Mouse (Mus musculus) midbrain, embryonic 14.5 days (tissue): ENCODE measurements around the gene Isg20. TPM values are rescaled to one million over a fixed set of nuclear protein-coding genes. Genes with fewer than 3 reads are reported as not detected.

Source experiments
- ATAC-seq: fragments of 200-750 bp; cut with Nextera tagmentation; 2 replicates; pipeline ENCODE4 v1.8.0; 2017; ENCODE audit warnings: moderate number of reproducible peaks, moderate library complexity; ENCODE audit not compliant: low FRiP score, low TSS enrichment
- DNase-seq: peaks from one replicate; pipeline ENCODE4 v3.0.0-alpha.2; 2015
- H3K27ac ChIP-seq: fragments of 300-500 bp; sonication (generic); replicated peaks from 2 replicates; pipeline ENCODE4 v1.5.1; 2014; ENCODE audit warnings: mild to moderate bottlenecking, low read depth, low read length, moderate library complexity
- H3K27me3 ChIP-seq: fragments of 300-500 bp; sonication (generic); 2 replicates; pipeline ENCODE4 v1.6.1; 2014; ENCODE audit warnings: low read length, control low read depth, mixed read lengths; ENCODE audit not compliant: control insufficient read depth, insufficient read depth
- H3K36me3 ChIP-seq: fragments of 300-500 bp; sonication (generic); 2 replicates; pipeline ENCODE4 v1.6.1; 2014; ENCODE audit warnings: low read length, control low read depth; ENCODE audit not compliant: control insufficient read depth, insufficient read depth
- H3K4me1 ChIP-seq: fragments of 300-500 bp; sonication (generic); 2 replicates; pipeline ENCODE4 v1.6.1; 2014; ENCODE audit warnings: mild to moderate bottlenecking, antibody characterized with exemption, low read length, control low read depth; ENCODE audit not compliant: control insufficient read depth, insufficient read depth
- H3K4me2 ChIP-seq: fragments of 300-500 bp; sonication (generic); 2 replicates; pipeline ENCODE4 v1.6.1; 2014; ENCODE audit warnings: mild to moderate bottlenecking, low read length, moderate library complexity
- H3K4me3 ChIP-seq: fragments of 300-500 bp; sonication (generic); replicated peaks from 2 replicates; pipeline ENCODE4 v1.5.1; 2014; ENCODE audit warnings: low read depth, low read length
- H3K9ac ChIP-seq: fragments of 300-500 bp; sonication (generic); replicated peaks from 2 replicates; pipeline ENCODE4 v1.6.1; 2014; ENCODE audit warnings: mild to moderate bottlenecking, low read length, moderate library complexity
- H3K9me3 ChIP-seq: fragments of 300-500 bp; sonication (generic); 2 replicates; pipeline ENCODE4 v1.6.1; 2016; ENCODE audit warnings: low read length, control low read depth, mixed read lengths; ENCODE audit not compliant: control insufficient read depth
- WGBS: fragments of 180-500 bp; shearing (Covaris S2); extraction: QIAGEN DNeasy Blood & Tissue Kit; methylation state at CpG from one replicate; pipeline ENCODE4 v1.1.7; 2014; 5-methylcytosine and 5-hydroxymethylcytosine counted together
- polyA plus RNA-seq: library from polyadenylated mRNA; unstranded; fragments of >200 nt; fragmentation: Nextera tagmentation; extraction: Ambion mirVana; gene quantifications from 2 replicates; pipeline ENCODE4 v1.2.1, GENCODE M21; 2014

Isg20 gene
- polyA plus RNA-seq, 1 experiment from 2014 or later = 2.5 TPM

DNA sequence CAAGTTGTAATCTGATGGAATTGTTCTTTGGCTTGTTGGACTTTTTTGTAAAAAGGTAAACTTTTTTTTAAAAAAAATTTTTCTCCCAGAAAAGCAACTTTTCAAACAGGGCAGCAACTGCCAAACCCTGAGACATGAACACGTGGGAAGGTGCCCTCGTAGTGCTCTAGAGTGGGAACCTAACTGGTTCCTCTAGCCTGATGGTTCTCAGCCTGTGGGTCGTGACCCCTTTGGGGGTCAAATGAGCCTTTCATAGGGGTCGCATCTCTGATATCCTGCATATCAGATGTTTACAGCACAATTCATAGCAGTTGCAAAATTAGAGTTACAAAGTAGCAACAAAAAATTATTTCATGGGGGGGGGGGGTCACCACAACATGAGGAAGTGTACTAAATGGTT lies 2.0 kb upstream of the Isg20 start:
- peaks cover 14% of the 10 kb centered on the region for H3K36me3 ChIP-seq
- no peaks in the 10 kb centered on the region for H3K9me3 ChIP-seq
- H3K9ac ChIP-seq = no peak overlapping the region
- no peak overlapping the region for H3K4me3 ChIP-seq
- H3K4me2 ChIP-seq = no peak overlapping the region
- WGBS = 89% methylated on average over 4 of the region's 4 CpGs
- H3K27ac ChIP-seq = no peak overlapping the region
- peaks cover 11% of the 10 kb centered on the region; the same call in 1 of the 2 replicates for H3K4me1 ChIP-seq
- DNase-seq (no peak), ATAC-seq (no peak)
- no peaks in the 10 kb centered on the region for H3K27me3 ChIP-seq

GRCm38 (mm10) chr7:78912253-78912973 lies 811 bp upstream of the Isg20 start:
- H3K27ac ChIP-seq = no peak overlapping the region
- H3K9me3 ChIP-seq = no peaks in the 10 kb centered on the region
- peak overlapping the region; percentile 33 for H3K4me2 ChIP-seq
- H3K27me3 ChIP-seq = no peaks in the 10 kb centered on the region
- ATAC-seq (no peak), DNase-seq (peak; percentile 64)
- H3K36me3 ChIP-seq = 0 out of 2 replicates have a peak, but pooled peaks cover 3% of the 10 kb centered on the region
- H3K4me3 ChIP-seq = no peak overlapping the region
- H3K9ac ChIP-seq = no peak overlapping the region; the same call in 1 of the 2 replicates
- 10% methylated on average over 20 of the region's 20 CpGs for WGBS
- H3K4me1 ChIP-seq = peaks cover 11% of the 10 kb centered on the region; the same call in 1 of the 2 replicates

DNA sequence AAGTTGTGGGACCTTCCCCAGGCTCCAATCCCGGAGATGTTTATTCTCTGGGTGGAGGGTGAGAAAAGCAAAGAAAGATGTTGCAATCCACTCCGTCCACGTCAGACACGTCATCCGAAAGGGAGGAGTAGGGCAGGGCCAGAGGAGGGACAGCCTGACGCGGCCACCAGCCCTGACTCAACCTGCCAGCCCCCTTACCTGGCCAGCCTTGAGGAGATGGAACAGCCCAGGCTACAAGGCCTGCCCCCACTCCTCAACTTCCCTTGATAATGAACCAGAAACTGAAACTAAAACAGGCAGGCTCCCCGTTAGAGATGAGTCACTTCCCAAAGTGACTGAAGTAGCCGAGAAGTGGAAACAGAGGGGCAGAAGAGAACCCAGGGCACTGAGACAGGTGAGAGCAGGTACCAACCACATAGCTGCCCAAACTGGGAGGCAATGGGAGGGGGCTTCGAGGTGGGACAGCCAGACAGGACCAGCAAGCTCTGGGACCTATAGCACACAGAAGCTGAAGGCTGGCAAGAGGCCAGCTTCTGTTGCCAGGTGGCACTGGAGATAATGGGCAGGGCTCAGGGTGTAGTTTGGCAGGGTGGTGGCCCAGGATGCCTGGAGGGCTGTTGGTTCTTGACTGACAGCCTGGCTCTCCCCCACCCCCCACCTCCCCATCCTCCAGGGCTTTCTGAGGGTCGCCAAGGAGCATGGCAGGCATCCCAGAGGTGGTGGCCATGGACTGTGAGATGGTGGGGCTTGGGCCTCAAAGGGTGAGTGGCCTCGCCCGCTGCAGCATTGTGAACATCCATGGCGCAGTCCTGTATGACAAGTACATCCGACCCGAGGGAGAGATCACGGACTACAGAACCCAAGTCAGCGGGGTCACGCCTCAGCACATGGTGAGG lies 673 bp downstream of the Isg20 start:
- no peak overlapping the region for H3K27ac ChIP-seq
- no peaks in the 10 kb centered on the region for H3K9me3 ChIP-seq
- 83% methylated on average over 19 of the region's 19 CpGs for WGBS
- no peak overlapping the region for H3K4me2 ChIP-seq
- H3K36me3 ChIP-seq = no peaks in the 10 kb centered on the region
- H3K27me3 ChIP-seq = no peaks in the 10 kb centered on the region
- ATAC-seq = no peak
- H3K9ac ChIP-seq = no peak overlapping the region
- no peak for DNase-seq
- H3K4me3 ChIP-seq = no peak overlapping the region
- peaks cover 11% of the 10 kb centered on the region; the same call in 1 of the 2 replicates for H3K4me1 ChIP-seq

GRCm38 (mm10) chr7:78914545-78914845 lies 1.3 kb downstream of the Isg20 start:
- 83% methylated on average over 3 of the region's 3 CpGs for WGBS
- Histone ChIP-seq H3K4me3 (no peak overlapping the region), H3K27ac (no peak overlapping the region)

GRCm38 (mm10) chr7:78914896-78915510 lies 1.8 kb downstream of the Isg20 start:
- Histone ChIP-seq H3K4me1 (peaks cover 11% of the 10 kb centered on the region; the same call in 1 of the 2 replicates), H3K36me3 (no peaks in the 10 kb centered on the region), H3K27me3 (no peaks in the 10 kb centered on the region), H3K27ac (no peak overlapping the region), H3K4me3 (no peak overlapping the region), H3K4me2 (no peak overlapping the region), H3K9me3 (no peaks in the 10 kb centered on the region), H3K9ac (no peak overlapping the region)
- 90% methylated on average over 11 of the region's 11 CpGs for WGBS
- no peak for ATAC-seq
- no peak for DNase-seq

More at GRCm38 (mm10) chr7:78914545-78914845, 1.3 kb downstream of the Isg20 start:
- no peak for ATAC-seq
- no peak for DNase-seq
- Histone ChIP-seq H3K4me2 (no peak overlapping the region), H3K9ac (no peak overlapping the region), H3K4me1 (peaks cover 11% of the 10 kb centered on the region; the same call in 1 of the 2 replicates), H3K36me3 (no peaks in the 10 kb centered on the region), H3K27me3 (no peaks in the 10 kb centered on the region), H3K9me3 (no peaks in the 10 kb centered on the region)

DNA sequence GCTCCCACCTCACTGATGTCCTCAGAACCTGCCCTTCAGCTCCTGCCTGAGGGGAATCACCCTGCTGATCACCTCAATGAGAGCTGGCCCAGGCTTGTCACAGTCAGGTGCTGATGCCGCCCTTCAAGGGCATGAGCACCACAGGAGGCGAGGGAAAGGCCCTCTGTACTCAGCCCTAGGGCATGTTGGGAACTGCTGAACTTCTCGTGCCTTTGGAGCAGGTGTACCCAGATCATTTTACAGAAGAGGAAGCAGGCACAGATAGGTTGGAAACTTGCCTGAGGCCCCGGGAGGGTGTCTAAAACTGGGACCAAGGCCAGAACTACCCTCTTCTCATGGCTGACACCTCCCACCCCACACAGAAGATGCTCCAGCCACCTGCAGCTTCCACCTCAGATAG lies 5.5 kb downstream of the Isg20 start:
- no peaks in the 10 kb centered on the region for H3K27me3 ChIP-seq
- DNase-seq (no peak), ATAC-seq (no peak)
- H3K4me1 ChIP-seq = no peaks in the 10 kb centered on the region
- no peak overlapping the region for H3K9ac ChIP-seq
- no peaks in the 10 kb centered on the region for H3K9me3 ChIP-seq
- no peak overlapping the region for H3K4me2 ChIP-seq
- no peaks in the 10 kb centered on the region for H3K36me3 ChIP-seq
- no peak overlapping the region for H3K27ac ChIP-seq
- H3K4me3 ChIP-seq = no peak overlapping the region
- 74% methylated on average over 4 of the region's 4 CpGs for WGBS

DNA sequence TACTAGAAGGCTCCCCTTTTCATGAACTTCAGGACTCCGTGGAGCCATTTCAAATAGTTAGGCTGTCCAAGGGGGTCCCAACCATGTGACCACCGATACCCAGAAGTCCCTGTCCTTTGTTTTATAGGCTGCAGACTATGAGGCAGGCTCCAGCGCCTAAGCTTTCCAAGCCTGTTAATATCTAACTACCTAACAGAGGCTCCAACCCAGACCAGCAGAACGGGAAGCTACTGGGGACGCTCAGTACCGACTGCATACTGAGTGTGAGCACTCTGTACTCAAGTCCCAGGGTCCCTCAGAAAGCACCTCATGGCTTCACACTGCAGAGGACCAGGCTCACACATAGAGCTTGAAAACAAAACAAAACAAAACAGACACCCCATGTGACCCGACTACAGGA lies 9.3 kb downstream of the Isg20 start:
- H3K4me3 ChIP-seq = no peak overlapping the region
- H3K4me2 ChIP-seq = no peak overlapping the region
- 75% methylated on average over 7 of the region's 7 CpGs for WGBS
- ATAC-seq (no peak), DNase-seq (no peak)
- no peak overlapping the region for H3K27ac ChIP-seq
- H3K36me3 ChIP-seq = no peaks in the 10 kb centered on the region
- no peak overlapping the region for H3K9ac ChIP-seq
- H3K27me3 ChIP-seq = no peaks in the 10 kb centered on the region
- no peaks in the 10 kb centered on the region for H3K4me1 ChIP-seq
- no peaks in the 10 kb centered on the region for H3K9me3 ChIP-seq

GRCm38 (mm10) chr7:78924300-78924699 lies 11.1 kb downstream of the Isg20 start:
- no peak overlapping the region for H3K4me2 ChIP-seq
- H3K27ac ChIP-seq = no peak overlapping the region
- peak; percentile 94 for DNase-seq
- H3K27me3 ChIP-seq = no peaks in the 10 kb centered on the region
- ATAC-seq = no peak; the same call in 1 of the 2 replicates
- no peaks in the 10 kb centered on the region for H3K9me3 ChIP-seq
- H3K4me3 ChIP-seq = no peak overlapping the region
- no peak overlapping the region for H3K9ac ChIP-seq
- no peaks in the 10 kb centered on the region for H3K36me3 ChIP-seq
- 9% methylated on average over 6 of the region's 6 CpGs for WGBS
- no peaks in the 10 kb centered on the region for H3K4me1 ChIP-seq
